Mouse (Mus musculus) left cerebral cortex, postnatal 25 days (tissue): ENCODE results near the gene Abcc1. TPM values are rescaled to one million over a fixed set of nuclear protein-coding genes. Genes with fewer than 3 reads are reported as not detected.

ENCODE experiments used
- DNase-seq, 2 experiments: peaks; one replicate each; pipeline ENCODE4 v3.0.0; 2022; ENCODE audit warnings: low spot score in 2 of 2, mixed read lengths in 1 of 2
- intact Hi-C: fragments of 180-260 bp; cut with DNase I; formaldehyde crosslinking; loops from one replicate; pipeline ENCODE4 v1.15.1; 2025
- total RNA-seq, 2 experiments: library from RNA; stranded (reverse); gene quantifications; 2 replicates each; pipeline ENCODE4 v1.2.3; 2021

The Abcc1 gene
- total RNA-seq, 2 experiments from 2014 or later: 16.7 to 17.6 TPM

DNA sequence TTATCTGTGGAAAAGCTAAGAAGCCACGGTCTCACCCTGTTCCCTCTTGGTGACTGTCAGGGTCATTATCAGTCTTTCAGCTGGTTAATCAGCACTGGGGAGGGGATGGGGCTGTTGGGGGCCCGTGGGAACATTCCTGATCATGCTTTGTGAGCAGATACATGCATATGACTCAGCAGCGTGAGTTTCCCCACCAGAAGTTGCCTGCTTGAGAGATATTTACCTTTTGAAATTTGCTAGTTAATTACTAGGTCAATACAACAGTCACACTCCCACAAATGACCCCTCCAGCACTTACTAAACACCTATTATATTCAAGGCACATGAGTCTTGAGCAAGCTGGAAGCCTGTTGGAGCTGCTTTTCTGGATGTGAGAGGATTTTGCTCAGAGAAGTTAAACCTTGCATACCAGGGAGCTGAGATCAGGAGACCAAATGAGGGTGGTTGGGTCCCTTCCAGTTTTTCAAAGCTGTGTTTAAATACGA lies 11.5 kb downstream of the Abcc1 start:
- intact Hi-C loops: no loop called here
- DNase-seq: no peak

- intact Hi-C loops: no loop called here
- peak in 1 of 2 experiments; percentile 70 for DNase-seq
Measured at GRCm38 (mm10) chr16:14375942-14376341, 14.6 kb downstream of the Abcc1 start.

DNA sequence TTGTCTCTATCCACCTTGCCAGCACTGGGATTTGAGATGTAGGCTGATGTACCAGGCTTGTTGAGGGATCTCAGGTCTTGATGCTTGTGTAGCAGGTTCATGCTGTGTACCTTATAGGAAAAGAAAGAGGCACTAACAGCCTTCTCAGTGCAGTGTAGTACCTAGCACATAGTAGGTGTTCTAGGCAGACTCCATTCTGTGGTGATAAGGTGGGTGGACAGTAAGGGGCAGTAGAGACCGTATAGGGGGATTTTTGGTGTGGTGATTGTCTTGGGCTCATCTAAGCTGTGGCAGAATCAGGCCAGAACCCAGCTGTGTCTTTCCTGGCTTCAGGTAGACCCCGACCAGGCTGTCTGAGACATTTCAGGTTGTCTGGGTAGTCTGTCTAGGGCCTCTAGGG lies 15.0 kb downstream of the Abcc1 start:
- intact Hi-C loops: no loop called here
- DNase-seq: no peak

DNA sequence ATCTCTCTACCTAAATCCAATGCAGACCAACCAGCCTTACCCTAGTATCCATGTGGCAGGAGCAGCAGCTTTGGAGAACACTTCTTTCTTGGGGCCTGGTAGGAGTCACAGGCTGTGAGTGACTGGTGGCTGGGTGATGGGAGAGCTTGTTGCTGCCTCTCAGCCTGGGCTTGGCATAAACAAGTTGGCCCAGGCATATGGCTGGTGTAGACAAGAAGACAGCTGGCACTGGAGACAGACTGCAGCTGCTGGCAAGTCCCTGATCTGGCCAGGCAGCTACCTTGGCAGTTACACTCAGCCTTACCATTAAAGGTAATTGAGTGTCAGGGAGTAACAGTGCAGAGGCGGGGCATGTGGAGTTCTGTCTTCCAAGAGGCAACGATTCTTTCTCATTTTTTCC lies 16.0 kb downstream of the Abcc1 start:
- DNase-seq: peak; percentile 42 to 84
- intact Hi-C loops: no loop called here

GRCm38 (mm10) chr16:14378654-14379053 lies 17.3 kb downstream of the Abcc1 start:
- no peak for DNase-seq
- intact Hi-C loops: no loop called here

DNA sequence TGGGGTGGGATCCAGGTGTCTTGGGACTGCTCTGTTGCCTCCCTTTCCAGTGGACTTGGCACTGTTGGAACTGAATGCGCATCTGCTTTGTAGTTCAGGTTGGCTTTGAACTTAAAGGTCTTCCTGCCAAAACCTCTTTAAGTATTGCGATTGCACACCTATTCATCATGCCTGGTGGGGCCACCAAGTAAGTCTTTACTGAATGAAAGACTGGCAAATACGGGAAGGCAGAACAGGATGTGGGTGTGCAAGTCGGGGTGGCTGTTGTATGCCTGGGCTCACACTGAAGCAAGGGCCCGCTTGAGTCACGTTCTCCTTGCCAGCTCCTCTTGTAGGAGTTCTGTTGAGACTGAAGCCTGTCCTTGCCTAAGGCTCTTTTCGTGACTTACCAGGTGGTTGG lies 18.5 kb downstream of the Abcc1 start:
- DNase-seq: peak in 1 of 2 experiments; percentile 27
- intact Hi-C loops: no loop called here

DNA sequence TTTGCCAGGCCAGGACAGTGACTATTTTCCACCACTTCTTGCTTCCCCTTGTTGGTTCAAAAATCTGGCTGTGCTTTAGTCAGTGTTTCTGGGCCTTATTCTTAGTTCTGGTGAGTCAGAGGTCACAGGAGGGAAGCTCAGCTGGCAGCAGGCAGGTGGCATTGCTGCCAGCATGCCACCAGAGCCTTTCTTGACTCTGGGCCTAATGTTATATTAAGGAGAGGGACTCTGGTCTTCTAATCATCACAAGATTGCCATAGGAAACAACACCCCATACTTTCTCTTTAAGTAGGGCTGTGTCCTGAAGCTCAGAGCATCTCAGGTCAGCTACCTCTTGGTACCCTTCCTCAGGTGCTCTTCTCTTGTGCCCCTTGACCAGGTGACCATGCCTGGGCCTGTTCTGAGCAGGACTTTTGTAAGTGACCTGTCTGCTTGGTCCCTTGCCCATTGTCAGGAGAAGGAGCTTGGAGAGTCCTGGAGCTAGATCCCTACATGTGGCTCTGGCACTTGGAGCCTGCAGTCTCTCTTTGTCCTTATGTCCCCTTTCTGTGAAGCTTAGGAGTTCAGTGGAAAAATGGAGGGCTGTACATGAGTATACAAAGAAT lies 19.8 kb downstream of the Abcc1 start:
- intact Hi-C loops: no loop called here
- no peak for DNase-seq

DNA sequence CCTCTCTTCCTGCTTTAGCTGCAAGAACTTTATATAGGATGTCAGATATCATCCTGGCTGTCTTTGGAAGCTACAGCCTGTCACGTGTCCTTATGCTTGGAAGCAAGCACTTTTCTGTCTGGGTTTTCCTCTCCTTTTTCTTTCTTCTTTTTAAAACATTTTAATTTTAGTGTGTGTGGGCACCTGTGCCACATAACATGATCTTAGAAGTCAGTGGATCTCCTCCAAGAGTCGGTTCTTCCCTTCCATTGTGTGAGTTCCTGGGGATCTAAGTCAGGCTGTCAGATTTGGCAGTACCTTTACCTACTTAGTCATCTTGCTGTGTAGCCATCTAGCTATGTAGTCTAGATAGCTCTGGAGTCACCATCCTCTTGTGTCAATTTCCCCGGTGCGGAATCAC lies 37.9 kb downstream of the Abcc1 start:
- peak in 1 of 2 experiments; percentile 57 for DNase-seq
- intact Hi-C loops: no loop called here

DNA sequence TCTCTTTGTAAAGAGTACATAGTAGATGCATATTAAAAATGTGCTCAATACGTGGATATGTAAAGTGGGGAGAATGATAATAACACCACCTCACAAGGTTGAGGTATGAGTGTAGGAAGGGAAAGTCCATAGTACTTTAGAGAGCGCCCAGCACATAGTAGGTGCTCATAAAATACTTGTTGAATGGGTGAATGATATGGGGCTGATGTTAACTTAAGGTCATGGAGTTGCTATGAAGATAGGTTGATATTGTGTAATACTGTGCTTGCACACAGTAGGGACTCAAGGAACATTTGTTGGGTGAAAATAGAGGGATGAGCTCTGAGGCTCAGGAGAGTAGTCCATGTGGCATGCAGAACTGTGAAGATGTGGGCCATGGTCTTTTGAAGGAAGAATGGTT lies 42.1 kb downstream of the Abcc1 start:
- no peak for DNase-seq
- intact Hi-C loops: no loop called here

DNA sequence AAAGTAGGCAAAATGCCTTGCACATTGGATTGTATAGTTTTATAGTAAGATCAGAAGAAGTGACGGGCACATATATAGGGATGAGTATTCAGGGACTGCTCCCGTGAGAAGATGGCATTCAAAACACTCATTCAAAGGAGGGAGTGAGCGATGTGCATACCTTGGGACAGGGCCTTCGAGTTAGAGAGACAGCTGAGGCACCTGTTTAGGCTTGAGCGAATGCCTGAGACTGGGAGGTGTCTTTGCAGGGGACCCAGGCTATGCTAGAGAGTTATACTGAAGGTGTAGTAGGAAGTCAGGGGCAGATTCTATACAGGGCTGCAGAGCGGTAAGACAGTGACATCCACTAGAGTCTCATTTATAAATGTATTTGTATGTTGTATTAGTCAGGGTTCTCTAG lies 44.3 kb downstream of the Abcc1 start:
- DNase-seq: no peak
- intact Hi-C loops: no loop called here

DNA sequence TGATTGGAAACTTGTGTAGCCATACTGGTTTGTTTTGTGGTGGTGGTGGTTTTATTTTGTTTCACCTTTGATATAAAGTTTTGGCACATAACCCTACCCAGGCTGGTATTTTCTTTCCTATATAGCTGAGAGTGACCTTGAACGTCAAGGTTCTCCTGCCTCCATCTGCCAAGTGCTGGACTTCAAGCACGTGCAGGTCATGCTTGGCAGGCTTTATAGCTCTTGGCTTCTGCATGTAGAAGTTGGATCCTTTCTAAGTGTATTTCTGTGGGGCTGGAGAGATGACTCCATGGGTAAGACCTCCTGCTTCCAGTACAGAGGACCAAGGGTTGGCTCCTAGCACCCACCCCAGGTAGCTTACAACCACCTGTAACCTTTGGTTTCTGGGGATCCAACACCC lies 47.8 kb downstream of the Abcc1 start:
- intact Hi-C loops: no loop called here

DNA sequence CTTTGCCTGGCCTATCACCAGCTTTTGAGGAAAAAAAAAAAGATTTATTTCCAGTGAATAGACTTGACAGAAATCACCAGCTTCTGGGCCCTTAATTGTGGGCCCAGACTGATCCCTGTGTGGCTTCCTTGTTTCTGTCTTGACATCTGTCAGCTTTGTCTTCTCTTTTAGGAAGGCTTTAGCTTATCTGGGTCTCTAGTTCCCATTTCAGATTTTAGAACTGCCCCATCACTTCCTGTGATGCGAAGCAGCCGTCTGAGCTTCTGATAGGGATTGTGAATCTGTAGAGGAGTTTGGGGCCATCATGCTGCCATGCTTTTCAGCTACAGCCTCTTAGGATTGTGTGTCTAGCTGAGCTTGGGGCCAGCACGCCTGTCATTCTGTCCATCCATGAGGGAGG lies 48.4 kb downstream of the Abcc1 start:
- intact Hi-C loops: no loop called here
- peak in 1 of 2 experiments; percentile 8 for DNase-seq

More for the DNA sequence above, 47.8 kb downstream of the Abcc1 start:
- DNase-seq: no peak

GRCm38 (mm10) chr16:14410611-14411010 lies 49.3 kb downstream of the Abcc1 start:
- no peak for DNase-seq
- intact Hi-C loops: no loop called here

- intact Hi-C loops: no loop called here
- DNase-seq: no peak
Measured at GRCm38 (mm10) chr16:14411156-14411555, 49.8 kb downstream of the Abcc1 start.

DNA sequence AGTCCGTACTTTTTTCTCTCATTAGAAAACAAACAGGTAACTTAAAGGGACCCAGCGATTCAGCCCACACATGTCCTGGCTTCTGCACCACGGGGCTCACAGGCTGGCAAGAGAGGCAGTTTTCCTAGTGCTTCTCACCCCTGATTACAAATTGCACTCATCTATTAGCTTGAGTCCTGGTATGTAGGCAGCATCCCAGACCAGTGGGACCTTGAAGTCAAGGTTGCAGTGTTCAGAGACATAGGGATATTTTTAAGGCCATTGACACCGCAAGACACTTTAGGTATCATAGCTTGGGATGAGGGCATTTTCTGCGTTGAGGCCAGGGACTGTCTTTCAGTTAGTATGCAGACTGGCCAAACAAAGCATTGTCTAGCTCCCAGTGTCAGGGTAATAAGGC lies 51.2 kb downstream of the Abcc1 start:
- DNase-seq: no peak
- intact Hi-C loops: no loop called here

- DNase-seq: no peak
- intact Hi-C loops: no loop called here
Measured at GRCm38 (mm10) chr16:14415206-14415605, 53.8 kb downstream of the Abcc1 start.

DNA sequence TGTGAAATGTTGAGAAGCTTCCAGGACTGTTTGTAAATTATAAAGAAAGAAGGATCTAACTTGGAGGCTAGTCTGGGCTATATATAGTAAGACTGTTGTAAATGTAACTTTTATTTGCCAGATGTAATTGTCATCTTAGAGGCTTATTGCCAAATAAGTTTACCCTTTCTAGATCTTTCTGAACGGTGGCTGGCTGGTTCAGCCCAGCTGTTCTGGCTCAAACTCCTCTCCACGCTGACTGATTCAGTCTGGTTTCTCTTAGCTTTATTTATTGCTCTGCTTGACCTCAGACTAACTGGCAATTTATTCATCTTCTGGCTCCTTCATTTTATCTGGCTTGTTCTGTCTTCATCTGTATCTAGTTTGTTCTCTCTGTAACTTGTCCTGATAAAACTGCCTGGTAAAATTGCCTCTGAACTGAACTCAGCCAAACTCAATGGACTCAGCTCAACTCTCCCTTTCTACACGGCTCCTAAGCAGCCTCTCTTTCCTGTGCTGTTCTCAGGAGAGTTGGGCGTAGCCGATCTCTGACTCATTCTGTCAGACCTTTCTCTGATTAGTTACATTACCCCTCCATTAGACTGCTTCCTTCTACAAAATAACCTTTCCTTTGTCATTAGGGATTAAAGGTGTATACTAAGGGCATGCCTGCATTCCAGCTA lies 55.7 kb downstream of the Abcc1 start:
- no peak for DNase-seq
- intact Hi-C loops: no loop called here

GRCm38 (mm10) chr16:14420496-14421132 lies 59.3 kb downstream of the Abcc1 start:
- intact Hi-C loops: no loop called here
- no peak for DNase-seq

DNA sequence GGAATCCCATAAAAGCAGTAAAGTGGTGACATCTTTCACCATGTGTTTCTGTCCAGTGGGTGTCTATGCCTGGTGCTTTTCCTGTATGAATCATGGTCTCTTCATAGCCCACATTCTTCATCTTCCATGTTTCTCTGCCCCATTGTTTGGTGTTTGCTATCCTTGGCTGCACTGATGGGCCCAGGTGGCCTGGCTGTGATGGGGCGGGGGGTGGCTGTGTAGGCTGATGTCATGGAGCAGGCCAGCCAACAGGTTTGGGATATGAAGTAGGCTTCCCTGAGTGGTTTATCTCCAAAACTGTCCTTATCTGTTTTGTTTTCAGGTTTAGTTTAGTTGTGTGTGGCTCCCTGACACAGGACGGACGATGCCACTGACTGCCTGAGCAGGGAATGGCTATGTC lies 60.7 kb downstream of the Abcc1 start:
- no peak for DNase-seq
- intact Hi-C loops: no loop called here

GRCm38 (mm10) chr16:14429371-14429770 lies 68.0 kb downstream of the Abcc1 start:
- no peak for DNase-seq
- intact Hi-C loops: no loop called here

- intact Hi-C loops: no loop called here
- DNase-seq: no peak
Measured at GRCm38 (mm10) chr16:14432996-14433395, 71.6 kb downstream of the Abcc1 start.
